Mouse (Mus musculus): ENCODE data around the gene Acsbg2. TPM values are rescaled to one million over a fixed set of nuclear protein-coding genes. Genes with fewer than 3 reads are reported as not detected.

The Acsbg2 gene
- polyA plus RNA-seq, 1 experiment from 2014 or later = not detected

DNA sequence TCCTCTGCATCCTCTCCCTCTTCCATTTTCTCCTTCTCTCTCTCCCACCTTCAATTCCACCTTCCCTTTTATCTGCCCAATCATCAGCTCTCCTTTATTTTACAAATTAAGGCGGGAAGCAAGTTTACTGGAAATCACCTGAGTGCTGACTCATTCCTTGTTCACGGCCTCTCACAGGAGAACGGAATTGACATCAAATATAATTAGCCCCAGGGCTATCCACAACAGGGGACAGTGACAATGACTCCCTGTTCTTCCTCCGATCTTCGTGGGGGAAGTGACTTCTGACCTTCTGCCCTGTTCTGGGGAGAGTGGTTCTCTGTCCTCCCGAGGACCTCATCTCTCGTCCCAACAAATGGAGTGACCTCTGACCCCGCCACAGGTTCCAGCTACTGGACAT is 2.7 kb upstream of the Acsbg2 start:
- Histone ChIP-seq H3K9ac (replicated peaks; ENCODE audit: low read depth, low read length) (no peak overlapping the region), H3K4me1 (replicated peaks; ENCODE audit: control insufficient read depth, insufficient read depth, low read length) (no peaks in the 10 kb centered on the region), H3K4me2 (ENCODE audit: low read length) (no peak overlapping the region), H3K4me3 (replicated peaks; ENCODE audit: low read length) (no peak overlapping the region), H3K36me3 (ENCODE audit: control insufficient read depth, insufficient read depth) (no peaks in the 10 kb centered on the region), H3K27me3 (replicated peaks; ENCODE audit: control insufficient read depth, insufficient read depth, low read length) (no peaks in the 10 kb centered on the region), H3K9me3 (ENCODE audit: control insufficient read depth, low read length) (no peaks in the 10 kb centered on the region), H3K27ac (ENCODE audit: low read length) (no peak overlapping the region)
- 76% methylated on average over 8 of the region's 8 CpGs for WGBS
- no peak for ATAC-seq

DNA sequence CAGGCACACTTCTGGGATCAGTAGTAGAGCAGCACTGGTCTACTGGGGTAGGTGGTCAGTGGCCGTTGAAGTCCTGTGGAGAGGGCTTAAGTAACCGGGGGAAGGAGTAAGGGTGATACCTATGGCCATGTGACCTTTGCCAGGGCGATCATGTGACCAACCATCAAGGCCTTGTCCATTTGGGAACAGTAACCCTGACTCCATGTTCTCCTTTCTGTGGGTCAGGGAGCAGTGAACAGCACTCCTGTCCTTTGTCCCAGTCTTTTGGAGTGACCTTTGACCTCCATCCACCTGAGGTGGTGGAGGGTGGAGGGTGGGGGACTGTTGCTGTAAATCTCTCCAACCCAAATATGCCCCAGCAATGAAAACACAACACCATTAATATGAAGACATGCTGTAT is 2.2 kb upstream of the Acsbg2 start:
- H3K9me3 ChIP-seq (ENCODE audit: control insufficient read depth, low read length) = no peaks in the 10 kb centered on the region
- no peak for ATAC-seq
- 94% methylated on average over 3 of the region's 3 CpGs for WGBS
- H3K4me2 ChIP-seq (ENCODE audit: low read length) = no peak overlapping the region
- H3K27me3 ChIP-seq (replicated peaks; ENCODE audit: control insufficient read depth, insufficient read depth, low read length) = no peaks in the 10 kb centered on the region
- H3K4me1 ChIP-seq (replicated peaks; ENCODE audit: control insufficient read depth, insufficient read depth, low read length) = no peaks in the 10 kb centered on the region
- H3K36me3 ChIP-seq (ENCODE audit: control insufficient read depth, insufficient read depth) = no peaks in the 10 kb centered on the region
- H3K4me3 ChIP-seq (replicated peaks; ENCODE audit: low read length) = no peak overlapping the region
- H3K9ac ChIP-seq (replicated peaks; ENCODE audit: low read depth, low read length) = no peak overlapping the region
- no peak overlapping the region for H3K27ac ChIP-seq (ENCODE audit: low read length)

DNA sequence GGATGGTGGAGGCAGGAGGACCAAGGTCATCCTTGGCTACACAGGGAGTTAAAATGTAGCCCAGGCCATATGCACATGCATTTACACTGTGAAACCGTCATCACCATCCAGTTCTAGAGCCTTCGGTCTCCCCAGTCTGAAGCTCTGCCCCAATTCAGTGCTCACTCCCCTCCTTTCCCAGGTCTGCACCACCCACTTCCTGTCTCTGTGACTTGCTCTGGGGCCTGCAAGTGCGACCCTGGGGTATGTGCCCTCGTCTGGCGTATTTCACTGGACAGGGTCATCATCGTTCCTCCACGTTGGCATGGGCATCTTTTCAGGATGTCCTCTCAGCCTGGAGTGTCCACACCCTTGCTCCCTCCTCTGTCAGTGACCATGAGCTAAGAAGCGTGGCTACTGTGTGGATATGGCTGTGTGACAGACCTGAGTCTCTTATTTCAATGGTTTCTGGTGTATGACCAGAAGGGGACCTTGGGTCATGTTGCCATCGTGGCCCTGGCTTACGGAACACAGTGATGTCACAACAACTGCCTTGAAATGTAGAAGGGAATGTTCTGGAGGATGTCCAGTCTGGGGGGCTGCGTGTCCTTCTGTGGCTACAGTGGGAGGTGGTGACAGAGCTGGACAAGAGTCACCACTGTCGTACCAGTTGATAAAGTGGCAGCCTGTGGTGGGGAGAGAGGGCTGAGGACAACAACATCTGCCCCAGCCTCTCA is 847 bp upstream of the Acsbg2 start, which contains the start of gene 1700061G19Rik:
Gene 1700061G19Rik, plus strand, starts transcription at position 542 of the 716 bp plus-strand sequence.
- H3K4me1 ChIP-seq (replicated peaks; ENCODE audit: control insufficient read depth, insufficient read depth, low read length) = no peaks in the 10 kb centered on the region
- WGBS = 90% methylated on average over 12 of the region's 12 CpGs
- no peak within 1 kb of the TSS for H3K4me2 ChIP-seq (ENCODE audit: low read length)
- H3K9me3 ChIP-seq (ENCODE audit: control insufficient read depth, low read length) = no peaks in the 10 kb centered on the region
- H3K9ac ChIP-seq (replicated peaks; ENCODE audit: low read depth, low read length) = no peak within 1 kb of the TSS
- H3K4me3 ChIP-seq (replicated peaks; ENCODE audit: low read length) = no peak within 1 kb of the TSS
- H3K27me3 ChIP-seq (replicated peaks; ENCODE audit: control insufficient read depth, insufficient read depth, low read length) = no peaks in the 10 kb centered on the region
- H3K27ac ChIP-seq (ENCODE audit: low read length) = no peak within 1 kb of the TSS
- no peak for ATAC-seq
- no peaks in the 10 kb centered on the region for H3K36me3 ChIP-seq (ENCODE audit: control insufficient read depth, insufficient read depth)

DNA sequence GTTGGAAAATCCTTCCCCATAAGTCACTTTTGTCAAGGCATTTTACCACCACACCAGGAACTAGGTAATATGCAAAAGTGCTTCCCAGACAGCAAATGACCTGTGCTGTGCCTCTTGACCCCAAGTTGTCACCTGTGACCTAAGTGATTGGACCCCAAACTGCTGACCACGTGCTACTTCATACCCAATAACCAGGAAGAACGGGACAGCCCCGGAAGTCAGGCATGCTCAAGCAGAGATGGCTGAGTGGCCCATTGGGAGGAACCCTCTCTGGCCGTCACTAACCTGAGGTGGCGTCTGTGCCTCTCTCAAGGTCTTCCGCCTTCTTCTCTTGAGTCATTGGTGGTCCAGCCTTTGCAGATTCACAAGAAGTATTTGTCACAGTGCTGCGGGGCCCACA is 1.7 kb downstream of the Acsbg2 start:
- whole genome bisulfite sequencing = 84% methylated on average over 7 of the region's 7 CpGs
- H3K4me2 ChIP-seq (ENCODE audit: low read length) = no peak overlapping the region
- no peaks in the 10 kb centered on the region for H3K36me3 ChIP-seq (ENCODE audit: control insufficient read depth, insufficient read depth)
- H3K27ac ChIP-seq (ENCODE audit: low read length) = no peak overlapping the region
- no peak for ATAC-seq
- H3K4me3 ChIP-seq (replicated peaks; ENCODE audit: low read length) = no peak overlapping the region
- no peak overlapping the region for H3K9ac ChIP-seq (replicated peaks; ENCODE audit: low read depth, low read length)
- no peaks in the 10 kb centered on the region for H3K27me3 ChIP-seq (replicated peaks; ENCODE audit: control insufficient read depth, insufficient read depth, low read length)
- H3K9me3 ChIP-seq (ENCODE audit: control insufficient read depth, low read length) = no peaks in the 10 kb centered on the region
- H3K4me1 ChIP-seq (replicated peaks; ENCODE audit: control insufficient read depth, insufficient read depth, low read length) = no peaks in the 10 kb centered on the region

DNA sequence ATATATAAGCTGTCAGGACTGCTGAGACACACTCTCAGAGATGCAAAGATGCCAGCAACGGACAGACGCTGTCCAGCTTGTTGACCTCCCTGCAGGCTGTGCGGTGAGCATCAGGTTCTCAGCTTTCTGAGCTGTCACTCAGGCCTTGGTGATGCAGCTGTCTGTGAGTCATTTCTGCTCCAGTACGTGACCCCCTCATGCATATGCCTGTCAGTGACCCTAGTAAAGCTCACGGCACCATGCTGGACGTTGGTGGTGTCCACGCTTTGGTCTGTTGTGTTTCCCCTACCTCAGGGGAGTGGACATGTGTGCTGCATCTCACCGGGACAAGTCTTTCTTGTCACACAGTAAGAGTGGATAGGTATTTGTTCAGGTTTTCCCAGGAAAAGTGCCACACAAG is 2.5 kb downstream of the Acsbg2 start:
- H3K4me3 ChIP-seq (replicated peaks; ENCODE audit: low read length) = no peak overlapping the region
- 82% methylated on average over 8 of the region's 8 CpGs for WGBS

DNA sequence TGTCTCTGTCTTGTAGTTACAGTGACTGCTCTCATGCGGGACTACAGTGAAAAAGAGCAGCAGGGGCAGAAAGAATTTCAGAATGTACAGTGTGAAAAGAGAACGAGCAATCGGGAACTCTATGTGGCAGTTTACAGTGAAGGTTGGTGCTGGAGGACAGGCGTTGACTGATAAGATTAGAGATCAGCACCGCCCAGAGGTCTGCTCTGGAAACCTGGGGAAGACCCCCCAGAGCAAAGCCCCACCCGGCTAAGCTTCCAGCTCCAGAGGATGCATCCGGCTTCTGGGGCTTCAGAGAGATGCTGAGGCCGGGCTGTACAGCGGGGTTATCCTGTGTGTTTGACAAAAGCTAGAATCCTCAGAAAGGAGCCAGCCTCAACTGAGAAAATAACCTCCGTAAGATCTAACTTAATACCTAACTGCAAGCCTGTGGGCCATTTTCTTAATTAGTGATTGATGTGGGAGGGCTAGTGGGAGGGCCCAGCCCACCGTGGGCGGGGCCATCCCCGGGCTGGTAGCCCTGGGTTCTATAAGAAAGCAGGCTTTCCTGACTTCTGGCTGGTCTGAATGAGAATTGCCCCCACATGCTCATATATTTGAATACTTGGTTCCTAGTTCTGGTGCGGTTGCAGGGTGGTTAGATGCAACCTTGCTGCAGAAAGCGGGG is 3.8 kb downstream of the Acsbg2 start:
- no peaks in the 10 kb centered on the region for H3K9me3 ChIP-seq (ENCODE audit: control insufficient read depth, low read length)
- H3K27ac ChIP-seq (ENCODE audit: low read length) = no peak overlapping the region
- no peak overlapping the region for H3K9ac ChIP-seq (replicated peaks; ENCODE audit: low read depth, low read length)
- no peaks in the 10 kb centered on the region for H3K4me1 ChIP-seq (replicated peaks; ENCODE audit: control insufficient read depth, insufficient read depth, low read length)
- no peak overlapping the region for H3K4me3 ChIP-seq (replicated peaks; ENCODE audit: low read length)
- H3K27me3 ChIP-seq (replicated peaks; ENCODE audit: control insufficient read depth, insufficient read depth, low read length) = no peaks in the 10 kb centered on the region
- no peaks in the 10 kb centered on the region for H3K36me3 ChIP-seq (ENCODE audit: control insufficient read depth, insufficient read depth)
- no peak overlapping the region for H3K4me2 ChIP-seq (ENCODE audit: low read length)
- no peak for ATAC-seq
- 73% methylated on average over 15 of the region's 15 CpGs for WGBS

More for the DNA sequence above, 2.5 kb downstream of the Acsbg2 start:
- no peaks in the 10 kb centered on the region for H3K27me3 ChIP-seq (replicated peaks; ENCODE audit: control insufficient read depth, insufficient read depth, low read length)
- no peaks in the 10 kb centered on the region for H3K36me3 ChIP-seq (ENCODE audit: control insufficient read depth, insufficient read depth)
- no peaks in the 10 kb centered on the region for H3K9me3 ChIP-seq (ENCODE audit: control insufficient read depth, low read length)
- H3K4me1 ChIP-seq (replicated peaks; ENCODE audit: control insufficient read depth, insufficient read depth, low read length) = no peaks in the 10 kb centered on the region
- H3K4me2 ChIP-seq (ENCODE audit: low read length) = no peak overlapping the region
- no peak overlapping the region for H3K9ac ChIP-seq (replicated peaks; ENCODE audit: low read depth, low read length)
- H3K27ac ChIP-seq (ENCODE audit: low read length) = no peak overlapping the region
- no peak for ATAC-seq

DNA sequence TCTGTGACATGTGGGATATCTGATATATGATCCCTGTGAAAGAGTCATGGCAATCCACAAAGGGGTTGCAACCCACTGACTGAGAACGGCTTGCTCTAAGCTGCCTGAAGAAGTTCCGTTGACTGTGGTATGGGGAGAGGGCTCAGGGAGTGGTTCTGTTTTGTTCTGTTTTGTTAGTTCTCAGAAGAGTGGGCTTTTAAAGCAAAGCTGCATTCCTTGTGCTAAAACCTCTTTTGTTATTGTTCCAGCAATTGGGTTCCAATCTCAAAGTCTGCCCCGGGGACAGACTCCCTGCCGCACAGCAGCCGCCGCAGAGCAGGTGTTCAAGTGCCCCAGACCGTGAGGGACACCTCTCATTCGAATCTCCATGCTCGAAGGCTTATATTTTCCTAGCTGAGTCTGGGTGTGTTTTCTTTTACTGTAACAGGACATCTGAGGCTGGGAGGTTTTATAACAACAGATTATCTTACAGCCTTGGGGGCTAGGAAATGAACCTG is 4.7 kb downstream of the Acsbg2 start:
- H3K27ac ChIP-seq (ENCODE audit: low read length) = no peak overlapping the region
- no peaks in the 10 kb centered on the region for H3K36me3 ChIP-seq (ENCODE audit: control insufficient read depth, insufficient read depth)
- no peak overlapping the region for H3K4me2 ChIP-seq (ENCODE audit: low read length)
- H3K9ac ChIP-seq (replicated peaks; ENCODE audit: low read depth, low read length) = no peak overlapping the region
- WGBS = 49% methylated on average over 9 of the region's 9 CpGs
- H3K27me3 ChIP-seq (replicated peaks; ENCODE audit: control insufficient read depth, insufficient read depth, low read length) = no peaks in the 10 kb centered on the region
- ATAC-seq = no peak
- H3K4me1 ChIP-seq (replicated peaks; ENCODE audit: control insufficient read depth, insufficient read depth, low read length) = no peaks in the 10 kb centered on the region
- H3K9me3 ChIP-seq (ENCODE audit: control insufficient read depth, low read length) = no peaks in the 10 kb centered on the region
- H3K4me3 ChIP-seq (replicated peaks; ENCODE audit: low read length) = no peak overlapping the region

DNA sequence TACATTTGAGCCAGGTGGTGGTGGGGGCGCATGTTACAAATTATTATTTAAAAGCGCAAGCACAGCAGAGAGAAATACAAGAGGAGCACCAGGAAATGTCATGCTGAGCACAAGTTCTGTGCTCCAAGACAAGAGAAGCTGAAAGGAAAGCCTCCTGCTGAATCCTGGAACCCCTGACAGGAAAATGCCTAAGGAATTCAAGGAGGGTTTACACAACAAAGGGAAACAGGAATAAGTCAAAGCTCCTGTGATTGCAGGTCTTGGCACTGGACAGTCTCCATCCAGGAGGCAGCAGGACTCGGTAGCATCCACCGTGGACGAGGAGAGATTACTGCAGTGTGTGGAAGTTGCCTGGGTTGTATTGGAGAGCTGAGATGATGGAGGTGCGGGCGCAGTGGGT is 8.2 kb downstream of the Acsbg2 start:
- Histone ChIP-seq H3K36me3 (ENCODE audit: control insufficient read depth, insufficient read depth) (no peaks in the 10 kb centered on the region), H3K27ac (ENCODE audit: low read length) (no peak overlapping the region), H3K9ac (replicated peaks; ENCODE audit: low read depth, low read length) (no peak overlapping the region), H3K4me2 (ENCODE audit: low read length) (no peak overlapping the region), H3K4me1 (replicated peaks; ENCODE audit: control insufficient read depth, insufficient read depth, low read length) (no peaks in the 10 kb centered on the region), H3K4me3 (replicated peaks; ENCODE audit: low read length) (no peak overlapping the region), H3K9me3 (ENCODE audit: control insufficient read depth, low read length) (no peaks in the 10 kb centered on the region), H3K27me3 (replicated peaks; ENCODE audit: control insufficient read depth, insufficient read depth, low read length) (no peaks in the 10 kb centered on the region)
- ATAC-seq = no peak
- 76% methylated on average over 7 of the region's 7 CpGs for WGBS

DNA sequence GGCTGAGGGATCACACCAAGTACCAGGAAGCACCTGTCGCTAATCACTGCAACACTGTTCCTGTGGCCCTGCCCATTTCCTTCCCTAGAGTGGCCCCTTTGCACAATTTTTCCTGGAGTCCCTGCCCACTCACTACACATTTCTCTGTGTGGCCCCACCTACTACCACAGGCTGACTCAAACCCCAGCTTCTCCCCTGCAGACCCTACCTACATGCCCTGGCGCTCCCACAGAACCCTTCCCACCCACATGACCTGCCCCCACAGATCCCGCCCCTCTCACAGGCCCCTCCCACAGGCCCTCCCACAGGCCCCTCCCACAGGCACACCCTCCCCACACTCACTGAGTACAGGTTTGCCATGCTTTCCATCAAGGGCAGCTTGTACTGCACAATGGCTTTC is 13.1 kb downstream of the Acsbg2 start:
- H3K4me1 ChIP-seq (replicated peaks; ENCODE audit: control insufficient read depth, insufficient read depth, low read length) = no peaks in the 10 kb centered on the region
- H3K4me2 ChIP-seq (ENCODE audit: low read length) = no peak overlapping the region
- H3K36me3 ChIP-seq (ENCODE audit: control insufficient read depth, insufficient read depth) = no peaks in the 10 kb centered on the region
- WGBS = 68% methylated on average over 3 of the region's 3 CpGs
- H3K4me3 ChIP-seq (replicated peaks; ENCODE audit: low read length) = no peak overlapping the region
- no peak overlapping the region for H3K9ac ChIP-seq (replicated peaks; ENCODE audit: low read depth, low read length)
- no peak for ATAC-seq
- H3K9me3 ChIP-seq (ENCODE audit: control insufficient read depth, low read length) = no peaks in the 10 kb centered on the region
- no peaks in the 10 kb centered on the region for H3K27me3 ChIP-seq (replicated peaks; ENCODE audit: control insufficient read depth, insufficient read depth, low read length)
- no peak overlapping the region for H3K27ac ChIP-seq (ENCODE audit: low read length)

Measured in forebrain, embryonic 16.5 days (tissue).